Mouse (Mus musculus): Measurements from ENCODE around the gene Mmp23.

Gene Mmp23

GRCm38 (mm10) chr4:155601091-155601996 lies 51.8 kb downstream of the Mmp23 start, which contains the start of gene Slc35e2:
Gene Slc35e2 (plus strand): TSS chr4:155601416.
- DNase-seq (ENCODE audit: low read depth, low spot score), result peak; percentile 81

Data from WW6 (cell line).